Mouse (Mus musculus) bone marrow, adult 2 months (tissue): ENCODE data around the gene Gm49342.
"Not testable (repeated sequence)": the region's sequence is repeated elsewhere in the genome, so short reads cannot be mapped to it uniquely, and the experiment has no call there.

ENCODE experiments used
- CTCF ChIP-seq: fragments of 200-500 bp; IDR thresholded peaks from 2 replicates; pipeline ENCODE4 v1.5.1; 2011; ENCODE audit warnings: low read length, control low read depth; ENCODE audit not compliant: control insufficient read depth, insufficient read depth
- POLR2A ChIP-seq: fragments of 200-500 bp; IDR thresholded peaks from 2 replicates; pipeline ENCODE4 v1.6.1; 2011; ENCODE audit warnings: low read depth, mild to moderate bottlenecking, control low read depth, low read length, borderline replicate concordance; ENCODE audit not compliant: control insufficient read depth

- not testable (repeated sequence) for TF ChIP-seq POLR2A, CTCF
These were observed 1.2 kb downstream of the Gm49342 start for GRCm38 (mm10) chr14:50945526-50945925.
